Mouse (Mus musculus) forebrain, embryonic 14.5 days (tissue): ENCODE data around the gene Trim61. TPM values are rescaled to one million over a fixed set of nuclear protein-coding genes. Genes with fewer than 3 reads are reported as not detected.

Source experiments
- ATAC-seq: fragments of 200-750 bp; cut with Nextera tagmentation; 2 replicates; pipeline ENCODE4 v1.8.0; 2017; ENCODE audit warnings: mild to moderate bottlenecking, moderate library complexity
- DNase-seq: peaks from one replicate; pipeline ENCODE4 v3.0.0-alpha.2; 2015; ENCODE audit warnings: low spot score
- H3K27ac ChIP-seq: fragments of 300-500 bp; sonication (generic); 2 replicates; pipeline ENCODE4 v1.5.1; 2014; ENCODE audit warnings: low read depth, mild to moderate bottlenecking, control low read depth, low read length, moderate library complexity
- H3K27me3 ChIP-seq: fragments of 300-500 bp; sonication (generic); replicated peaks from 2 replicates; pipeline ENCODE4 v1.6.1; 2014; ENCODE audit warnings: low read length, control low read depth, mixed read lengths; ENCODE audit not compliant: control insufficient read depth, insufficient read depth
- H3K36me3 ChIP-seq: fragments of 300-500 bp; sonication (generic); 2 replicates; pipeline ENCODE4 v1.6.1; 2014; ENCODE audit warnings: low read length, control low read depth; ENCODE audit not compliant: control insufficient read depth, insufficient read depth
- H3K4me1 ChIP-seq: fragments of 300-500 bp; sonication (generic); 2 replicates; pipeline ENCODE4 v1.6.1; 2014; ENCODE audit warnings: antibody characterized with exemption, low read length, control low read depth; ENCODE audit not compliant: control insufficient read depth, insufficient read depth
- H3K4me2 ChIP-seq: fragments of 300-500 bp; sonication (generic); 2 replicates; pipeline ENCODE4 v1.6.1; 2014; ENCODE audit warnings: mild to moderate bottlenecking, control low read depth, low read length
- H3K4me3 ChIP-seq: fragments of 300-500 bp; sonication (generic); 2 replicates; pipeline ENCODE4 v1.5.1; 2014; ENCODE audit warnings: low read depth, low read length, control low read depth
- H3K9ac ChIP-seq: fragments of 300-500 bp; sonication (generic); 2 replicates; pipeline ENCODE4 v1.6.1; 2014; ENCODE audit warnings: mild to moderate bottlenecking, low read length, control low read depth, moderate library complexity
- H3K9me3 ChIP-seq: fragments of 300-500 bp; sonication (generic); replicated peaks from 2 replicates; pipeline ENCODE4 v1.6.1; 2016; ENCODE audit warnings: low read length, control low read depth, mixed read lengths; ENCODE audit not compliant: control insufficient read depth
- WGBS: fragments of 180-500 bp; shearing (Covaris S2); extraction: QIAGEN DNeasy Blood & Tissue Kit; methylation state at CpG from one replicate; pipeline ENCODE4 v1.1.7; 2014; 5-methylcytosine and 5-hydroxymethylcytosine counted together
- polyA plus RNA-seq: library from polyadenylated mRNA; unstranded; fragments of >200 nt; fragmentation: Nextera tagmentation; extraction: Ambion mirVana; gene quantifications from 2 replicates; pipeline ENCODE4 v1.2.1, GENCODE M21; 2014

Trim61 gene
- polyA plus RNA-seq, 1 experiment from 2014 or later: not detected

- Histone ChIP-seq H3K4me2 (no peak overlapping the region), H3K27me3 (no peaks in the 10 kb centered on the region), H3K36me3 (no peaks in the 10 kb centered on the region), H3K4me3 (no peak overlapping the region), H3K9ac (no peak overlapping the region), H3K9me3 (no peaks in the 10 kb centered on the region), H3K4me1 (no peaks in the 10 kb centered on the region), H3K27ac (no peak overlapping the region)
- no peak for ATAC-seq
- no peak for DNase-seq
- 80% methylated on average over 4 of the region's 4 CpGs for WGBS
Observed at GRCm38 (mm10) chr8:65047801-65048200, 29.5 kb upstream of the Trim61 start.

GRCm38 (mm10) chr8:65047193-65047592, 28.9 kb upstream of the Trim61 start:
- no peak overlapping the region for H3K9ac ChIP-seq
- H3K9me3 ChIP-seq: no peaks in the 10 kb centered on the region
- no peak overlapping the region for H3K27ac ChIP-seq
- H3K4me3 ChIP-seq: no peak overlapping the region
- no peaks in the 10 kb centered on the region for H3K27me3 ChIP-seq
- no peaks in the 10 kb centered on the region for H3K36me3 ChIP-seq
- no peaks in the 10 kb centered on the region for H3K4me1 ChIP-seq
- ATAC-seq: no peak
- H3K4me2 ChIP-seq: no peak overlapping the region
- no peak for DNase-seq
- WGBS: 98% methylated on average over 4 of the region's 4 CpGs

GRCm38 (mm10) chr8:65046565-65046964, 28.2 kb upstream of the Trim61 start:
- Histone ChIP-seq H3K27me3 (no peaks in the 10 kb centered on the region), H3K36me3 (no peaks in the 10 kb centered on the region), H3K4me3 (no peak overlapping the region), H3K9me3 (no peaks in the 10 kb centered on the region), H3K9ac (no peak overlapping the region), H3K4me1 (no peaks in the 10 kb centered on the region), H3K27ac (no peak overlapping the region), H3K4me2 (no peak overlapping the region)
- no peak for DNase-seq
- no peak for ATAC-seq
- WGBS: 43% methylated on average over 5 of the region's 5 CpGs

GRCm38 (mm10) chr8:65037117-65037533, 18.8 kb upstream of the Trim61 start, which contains the start of gene Apela:
Gene Apela, minus strand, starts transcription at chr8:65037336.
- H3K9me3 ChIP-seq: no peaks in the 10 kb centered on the region
- no peak within 1 kb of the TSS for H3K27ac ChIP-seq
- no peaks in the 10 kb centered on the region for H3K36me3 ChIP-seq
- peak within 1 kb of the TSS; percentile 20 for H3K4me3 ChIP-seq
- H3K27me3 ChIP-seq: no peaks in the 10 kb centered on the region
- H3K9ac ChIP-seq: peak within 1 kb of the TSS; percentile 13; the same call in 1 of the 2 replicates
- H3K4me1 ChIP-seq: no peaks in the 10 kb centered on the region
- DNase-seq: peak; percentile 51
- peak; percentile 76; the same call in 1 of the 2 replicates for ATAC-seq
- peak within 1 kb of the TSS; percentile 49 for H3K4me2 ChIP-seq
- WGBS: 2% methylated on average over 8 of the region's 8 CpGs

- Histone ChIP-seq H3K4me2 (no peak overlapping the region), H3K4me3 (no peak overlapping the region), H3K9ac (no peak overlapping the region), H3K4me1 (no peaks in the 10 kb centered on the region), H3K9me3 (no peaks in the 10 kb centered on the region), H3K27ac (no peak overlapping the region), H3K27me3 (no peaks in the 10 kb centered on the region), H3K36me3 (no peaks in the 10 kb centered on the region)
- ATAC-seq (no peak), DNase-seq (no peak)
- WGBS: 21% methylated on average over 2 of the region's 2 CpGs
Observed at GRCm38 (mm10) chr8:65034136-65034535, 15.8 kb upstream of the Trim61 start.

GRCm38 (mm10) chr8:65033056-65033455, 14.7 kb upstream of the Trim61 start:
- H3K4me1 ChIP-seq: no peaks in the 10 kb centered on the region
- H3K4me2 ChIP-seq: no peak overlapping the region
- no peak overlapping the region for H3K27ac ChIP-seq
- H3K9ac ChIP-seq: no peak overlapping the region
- WGBS: 79% methylated on average over 13 of the region's 13 CpGs
- H3K27me3 ChIP-seq: no peaks in the 10 kb centered on the region
- ATAC-seq (no peak), DNase-seq (no peak)
- no peak overlapping the region for H3K4me3 ChIP-seq
- no peaks in the 10 kb centered on the region for H3K9me3 ChIP-seq
- H3K36me3 ChIP-seq: no peaks in the 10 kb centered on the region

- Histone ChIP-seq H3K27ac (no peak overlapping the region), H3K4me1 (no peaks in the 10 kb centered on the region), H3K36me3 (no peaks in the 10 kb centered on the region), H3K9me3 (no peaks in the 10 kb centered on the region), H3K27me3 (no peaks in the 10 kb centered on the region), H3K4me3 (no peak overlapping the region), H3K4me2 (no peak overlapping the region), H3K9ac (no peak overlapping the region)
- ATAC-seq (no peak), DNase-seq (no peak)
- 100% methylated on average over 1 of the region's 1 CpGs for WGBS
Observed at GRCm38 (mm10) chr8:65032107-65032506, 13.8 kb upstream of the Trim61 start.

- 80% methylated on average over 4 of the region's 4 CpGs for WGBS
- H3K27me3 ChIP-seq: no peaks in the 10 kb centered on the region
Observed at GRCm38 (mm10) chr8:65030735-65031485, 12.6 kb upstream of the Trim61 start.

GRCm38 (mm10) chr8:65029776-65030175, 11.5 kb upstream of the Trim61 start:
- no peak overlapping the region for H3K9ac ChIP-seq
- H3K4me3 ChIP-seq: no peak overlapping the region
- DNase-seq: no peak
- H3K27me3 ChIP-seq: no peaks in the 10 kb centered on the region
- no peaks in the 10 kb centered on the region for H3K36me3 ChIP-seq
- no peak for ATAC-seq
- WGBS: 88% methylated on average over 4 of the region's 4 CpGs
- H3K4me1 ChIP-seq: no peaks in the 10 kb centered on the region
- H3K4me2 ChIP-seq: no peak overlapping the region
- H3K27ac ChIP-seq: no peak overlapping the region
- H3K9me3 ChIP-seq: no peaks in the 10 kb centered on the region

More at GRCm38 (mm10) chr8:65030735-65031485, 12.6 kb upstream of the Trim61 start:
- no peak overlapping the region for H3K27ac ChIP-seq
- H3K4me3 ChIP-seq: no peak overlapping the region
- no peak for DNase-seq
- no peak overlapping the region for H3K4me2 ChIP-seq
- no peak overlapping the region for H3K9ac ChIP-seq
- ATAC-seq: no peak
- no peaks in the 10 kb centered on the region for H3K36me3 ChIP-seq
- no peaks in the 10 kb centered on the region for H3K9me3 ChIP-seq
- no peaks in the 10 kb centered on the region for H3K4me1 ChIP-seq
